Mouse (Mus musculus) lung, postnatal 0 days (tissue): ENCODE data around the gene Foxb1. TPM values are rescaled to one million over a fixed set of nuclear protein-coding genes. Genes with fewer than 3 reads are reported as not detected.
A peak's percentile ranks its signal among the peaks of the same experiment; 100 is the strongest.

ENCODE experiments used
- ATAC-seq: fragments of 200-750 bp; cut with Nextera tagmentation; 2 replicates; pipeline ENCODE4 v1.8.0; 2017; ENCODE audit warnings: moderate library complexity
- DNase-seq: peaks from one replicate; pipeline ENCODE4 v3.0.0-alpha.2; 2016; ENCODE audit warnings: low spot score
- H3K27ac ChIP-seq: fragments of 300-500 bp; sonication (generic); 2 replicates; pipeline ENCODE4 v1.5.1; 2014; ENCODE audit warnings: antibody characterized with exemption, mild to moderate bottlenecking, low read length, mixed read lengths
- H3K27me3 ChIP-seq: fragments of 300-500 bp; sonication (generic); replicated peaks from 2 replicates; pipeline ENCODE4 v1.6.1; 2014; ENCODE audit warnings: low read length, mixed read lengths; ENCODE audit not compliant: insufficient read depth
- H3K36me3 ChIP-seq: fragments of 300-500 bp; sonication (generic); 2 replicates; pipeline ENCODE4 v1.6.1; 2014; ENCODE audit warnings: low read length, mixed read lengths; ENCODE audit not compliant: insufficient read depth
- H3K4me1 ChIP-seq: fragments of 300-500 bp; sonication (generic); 2 replicates; pipeline ENCODE4 v1.6.1; 2014; ENCODE audit warnings: antibody characterized with exemption, low read depth, low read length, mixed read lengths; ENCODE audit not compliant: insufficient read depth
- H3K4me2 ChIP-seq: fragments of 300-500 bp; sonication (generic); replicated peaks from 2 replicates; pipeline ENCODE4 v1.6.1; 2014; ENCODE audit warnings: low read depth, mild to moderate bottlenecking, low read length, moderate library complexity, mixed read lengths
- H3K4me3 ChIP-seq: fragments of 300-500 bp; sonication (generic); 2 replicates; pipeline ENCODE4 v1.5.1; 2014; ENCODE audit warnings: low read depth, low read length
- H3K9ac ChIP-seq: fragments of 300-500 bp; sonication (generic); replicated peaks from 2 replicates; pipeline ENCODE4 v1.6.1; 2014; ENCODE audit warnings: low read depth, mild to moderate bottlenecking
- H3K9me3 ChIP-seq: fragments of 300-500 bp; sonication (generic); 2 replicates; pipeline ENCODE4 v1.6.1; 2016; ENCODE audit warnings: low read length, mixed read lengths
- CTCF ChIP-seq: IDR thresholded peaks from 2 replicates; pipeline ENCODE4 v1.5.1; 2016; ENCODE audit warnings: antibody characterized with exemption, mild to moderate bottlenecking
- EP300 ChIP-seq: IDR thresholded peaks from 2 replicates; pipeline ENCODE4 v1.6.1; 2016; ENCODE audit warnings: antibody characterized with exemption, mild to moderate bottlenecking, control low read depth
- WGBS: fragments of 180-500 bp; shearing (Covaris S2); extraction: QIAGEN DNeasy Blood & Tissue Kit; methylation state at CpG from one replicate; pipeline ENCODE4 v1.1.7; 2014; 5-methylcytosine and 5-hydroxymethylcytosine counted together
- polyA plus RNA-seq: library from polyadenylated mRNA; unstranded; fragments of >200 nt; fragmentation: Nextera tagmentation; extraction: Ambion mirVana; gene quantifications from 2 replicates; pipeline ENCODE4 v1.2.1, GENCODE M21; 2015

Foxb1 gene
- polyA plus RNA-seq, 1 experiment from 2014 or later: not detected

DNA sequence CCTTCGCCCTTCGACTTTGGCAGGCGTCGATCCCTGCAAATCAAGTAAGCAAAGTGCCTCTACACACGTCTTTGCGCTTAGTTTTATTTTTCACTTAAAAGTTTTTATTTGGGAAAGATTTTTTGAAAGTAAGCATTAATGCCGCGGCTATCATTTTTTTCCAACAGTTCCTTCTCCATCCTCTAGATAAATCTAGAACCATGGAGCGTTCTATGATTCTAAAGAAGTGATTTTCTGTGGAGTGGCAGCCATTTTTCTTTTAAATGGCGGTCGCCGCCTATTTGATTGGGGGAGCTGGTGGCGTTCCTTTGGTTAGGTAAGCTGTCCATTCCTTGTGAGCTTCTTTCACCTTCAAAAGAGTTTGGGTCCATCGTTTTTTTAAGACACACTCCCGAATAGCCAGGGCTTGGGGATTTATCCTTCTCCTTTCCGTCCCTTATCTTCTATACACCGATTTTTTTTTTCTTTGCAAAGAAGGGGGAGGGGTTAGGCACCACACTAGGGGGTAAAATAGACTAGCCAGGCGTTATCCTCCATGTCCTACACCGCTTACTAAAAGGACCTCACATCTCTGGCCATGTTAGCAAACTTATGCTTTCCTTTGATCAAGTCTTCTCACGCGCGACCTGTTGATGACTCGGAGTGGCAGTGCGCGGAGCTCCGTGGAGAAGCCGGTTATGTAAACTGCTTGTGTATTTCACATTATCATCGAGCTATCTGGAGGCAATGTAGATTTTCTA is 7.6 kb upstream of the Foxb1 start:
- H3K9ac ChIP-seq: no peak overlapping the region
- no peaks in the 10 kb centered on the region; the same call in 1 of the 2 replicates for H3K4me1 ChIP-seq
- no peak for TF ChIP-seq EP300
- no peak for TF ChIP-seq CTCF
- no peak overlapping the region for H3K4me2 ChIP-seq
- H3K27ac ChIP-seq: no peak overlapping the region
- H3K4me3 ChIP-seq: no peak overlapping the region
- no peaks in the 10 kb centered on the region for H3K36me3 ChIP-seq
- ATAC-seq (no peak), DNase-seq (no peak)
- WGBS: 3% methylated on average over 28 of the region's 28 CpGs
- H3K9me3 ChIP-seq: no peaks in the 10 kb centered on the region
- peaks cover 88% of the 10 kb centered on the region for H3K27me3 ChIP-seq

DNA sequence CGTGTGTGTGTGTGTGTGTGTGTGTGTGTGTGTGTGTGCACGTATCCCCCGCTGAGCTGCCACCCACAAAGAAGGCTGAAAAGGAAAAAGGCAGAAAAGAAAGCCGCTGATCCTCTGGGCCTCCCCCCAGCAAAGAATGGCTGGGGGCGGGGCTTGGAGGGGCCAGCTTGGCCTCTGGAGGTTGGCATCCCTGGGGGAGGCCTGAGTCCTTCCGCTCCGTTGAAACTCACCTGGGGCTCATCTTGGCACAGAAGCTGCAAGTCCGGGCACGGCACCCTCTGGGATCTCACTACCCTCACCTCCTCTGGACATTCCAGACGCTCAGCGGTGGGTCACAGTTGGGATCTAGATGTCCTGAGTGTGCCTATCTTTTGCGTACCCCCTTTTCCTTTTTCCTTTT is 6.7 kb upstream of the Foxb1 start:
- H3K36me3 ChIP-seq: no peaks in the 10 kb centered on the region
- DNase-seq: no peak

DNA sequence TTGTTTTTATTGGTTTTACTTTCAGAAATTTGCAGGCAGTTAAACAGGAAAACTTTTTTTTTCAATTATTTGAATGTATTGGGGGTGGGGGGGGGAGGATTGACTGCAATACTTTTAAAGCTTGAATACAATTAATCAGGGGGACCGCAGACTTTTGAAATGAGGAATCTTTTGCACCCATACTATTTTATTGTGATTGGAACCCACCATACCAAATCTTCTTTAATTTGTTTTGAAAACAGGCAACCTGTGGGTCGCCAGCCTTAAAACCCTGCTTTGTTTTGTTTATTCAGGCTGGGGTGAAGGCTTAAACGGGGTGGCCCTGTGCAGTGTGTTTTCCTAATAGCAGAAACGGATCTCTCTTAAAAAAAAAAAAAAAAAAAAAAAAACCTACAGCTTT is 6.2 kb upstream of the Foxb1 start:
- ATAC-seq (no peak), DNase-seq (no peak)
- no peaks in the 10 kb centered on the region for H3K9me3 ChIP-seq

More for the DNA sequence above, 6.7 kb upstream of the Foxb1 start:
- TF ChIP-seq EP300 (no peak), CTCF (no peak)
- Histone ChIP-seq H3K27me3 (peaks cover 94% of the 10 kb centered on the region), H3K9ac (no peak overlapping the region), H3K4me2 (no peak overlapping the region), H3K4me1 (no peaks in the 10 kb centered on the region; the same call in 1 of the 2 replicates), H3K4me3 (no peak overlapping the region), H3K9me3 (no peaks in the 10 kb centered on the region), H3K27ac (no peak overlapping the region)
- ATAC-seq: no peak
- 0% methylated on average over 9 of the region's 12 CpGs for WGBS

DNA sequence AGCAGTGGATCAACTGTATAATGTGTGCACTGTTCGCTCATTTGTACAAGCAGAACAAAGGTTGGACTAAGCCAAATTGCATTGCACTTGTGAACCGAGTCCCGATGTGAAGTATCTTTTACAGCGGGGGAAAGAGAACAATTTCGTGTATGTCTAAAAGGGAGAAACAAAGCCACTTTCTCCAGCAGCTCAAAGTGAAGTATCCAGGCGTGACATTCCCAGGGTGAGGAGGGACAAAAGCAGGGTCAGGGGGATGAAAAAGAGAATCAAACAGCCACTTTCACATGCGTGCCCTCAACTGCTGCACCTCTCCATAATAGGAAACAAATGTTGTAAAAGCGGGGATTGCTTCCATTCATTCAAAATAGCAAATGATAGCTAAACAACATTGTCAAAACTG is 5.6 kb upstream of the Foxb1 start:
- no peak for ATAC-seq
- Histone ChIP-seq H3K9ac (no peak overlapping the region), H3K4me3 (no peak overlapping the region), H3K36me3 (no peaks in the 10 kb centered on the region), H3K27ac (no peak overlapping the region), H3K27me3 (peaks cover 94% of the 10 kb centered on the region), H3K4me1 (no peaks in the 10 kb centered on the region; the same call in 1 of the 2 replicates), H3K9me3 (no peaks in the 10 kb centered on the region), H3K4me2 (no peak overlapping the region)
- TF ChIP-seq EP300 (no peak), CTCF (no peak)
- no peak for DNase-seq
- WGBS: 2% methylated on average over 8 of the region's 8 CpGs

More for the DNA sequence above, 6.2 kb upstream of the Foxb1 start:
- H3K4me2 ChIP-seq: no peak overlapping the region
- H3K27ac ChIP-seq: no peak overlapping the region
- H3K9ac ChIP-seq: no peak overlapping the region
- 3% methylated on average over 4 of the region's 4 CpGs for whole genome bisulfite sequencing
- TF ChIP-seq CTCF (no peak), EP300 (no peak)
- no peaks in the 10 kb centered on the region for H3K36me3 ChIP-seq
- H3K4me3 ChIP-seq: no peak overlapping the region
- no peaks in the 10 kb centered on the region; the same call in 1 of the 2 replicates for H3K4me1 ChIP-seq
- H3K27me3 ChIP-seq: peaks cover 94% of the 10 kb centered on the region

DNA sequence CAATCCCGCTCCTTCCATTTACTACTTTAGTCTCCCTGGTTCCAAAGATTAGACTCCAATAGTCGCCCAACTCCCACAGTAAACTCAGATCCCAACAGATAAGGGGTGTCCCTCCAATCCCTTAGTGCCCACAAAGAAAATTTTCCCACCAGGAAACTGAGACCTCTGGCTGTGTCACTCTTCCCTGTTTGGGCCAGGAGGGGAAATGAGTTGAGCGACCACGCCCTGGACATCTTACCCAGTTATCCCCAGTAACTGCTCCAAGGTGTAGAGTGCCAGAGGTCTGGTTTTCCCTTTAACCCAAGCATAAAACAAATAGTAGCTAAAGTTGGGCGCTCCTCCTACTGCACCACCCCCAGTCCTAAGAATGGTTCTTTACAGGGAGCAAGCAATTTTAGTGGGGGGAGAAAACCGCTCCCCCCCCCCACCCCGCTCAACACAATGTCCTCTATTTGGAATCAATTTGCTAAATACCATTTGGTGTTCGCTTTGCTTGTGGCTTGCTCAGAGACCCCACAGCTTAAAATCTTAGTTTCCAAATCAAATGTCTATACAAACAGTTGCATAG is 4.8 kb upstream of the Foxb1 start:
- no peaks in the 10 kb centered on the region for H3K36me3 ChIP-seq
- H3K4me1 ChIP-seq: no peaks in the 10 kb centered on the region; the same call in 1 of the 2 replicates
- no peaks in the 10 kb centered on the region for H3K9me3 ChIP-seq
- no peak overlapping the region for H3K9ac ChIP-seq
- TF ChIP-seq CTCF (no peak), EP300 (no peak)
- DNase-seq (no peak), ATAC-seq (no peak)
- 3% methylated on average over 8 of the region's 8 CpGs for WGBS
- peaks cover 95% of the 10 kb centered on the region for H3K27me3 ChIP-seq
- no peak overlapping the region for H3K4me3 ChIP-seq
- no peak overlapping the region for H3K27ac ChIP-seq
- H3K4me2 ChIP-seq: no peak overlapping the region

DNA sequence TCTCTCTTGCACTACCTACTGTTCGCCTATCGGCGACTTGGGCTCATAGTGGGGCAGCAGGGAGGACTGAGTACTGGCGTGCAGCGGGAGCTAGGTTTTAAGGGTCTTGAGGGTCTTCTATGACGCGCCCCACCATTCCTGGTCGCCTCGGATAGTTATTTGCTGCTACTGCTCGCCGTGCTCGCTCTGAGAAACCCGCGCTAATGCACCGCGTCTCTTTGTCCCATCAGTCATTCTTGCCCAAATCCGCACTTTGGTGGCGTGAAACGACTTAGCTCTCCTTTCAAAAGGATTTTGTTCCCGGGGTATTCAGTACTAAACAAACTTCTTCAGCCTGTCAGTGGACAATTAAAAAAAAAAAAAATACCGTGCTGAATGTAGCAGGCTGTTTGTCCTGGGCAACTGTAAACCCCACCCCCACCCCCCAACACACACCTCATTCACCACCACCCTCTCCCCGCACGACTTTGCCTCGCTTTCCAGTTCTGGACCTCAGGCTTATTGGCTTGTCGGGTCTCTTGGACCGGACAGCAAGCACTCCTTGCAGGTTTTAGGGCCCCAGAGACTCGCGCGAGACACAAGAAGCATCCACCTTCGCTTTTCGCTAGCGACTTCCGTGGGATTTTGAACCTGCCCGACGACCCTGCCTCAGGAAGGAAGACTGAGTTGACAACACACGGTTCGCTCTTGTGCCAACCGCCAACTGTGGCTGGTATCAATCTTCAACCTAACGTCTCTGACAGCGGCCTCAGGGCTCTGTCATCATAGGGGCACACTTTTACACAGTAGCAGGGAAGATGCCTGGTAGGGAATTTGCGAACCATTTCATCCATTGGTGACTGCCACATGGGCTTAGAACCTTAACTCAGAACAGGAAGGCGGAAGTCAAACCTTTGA is 4.1 kb upstream of the Foxb1 start:
- no peak overlapping the region for H3K9ac ChIP-seq
- no peak overlapping the region for H3K27ac ChIP-seq
- H3K4me3 ChIP-seq: peak overlapping the region; percentile 1; the same call in 1 of the 2 replicates
- no peaks in the 10 kb centered on the region; the same call in 1 of the 2 replicates for H3K4me1 ChIP-seq
- TF ChIP-seq CTCF (no peak), EP300 (no peak)
- no peak for ATAC-seq
- WGBS: 2% methylated on average over 42 of the region's 42 CpGs
- H3K36me3 ChIP-seq: no peaks in the 10 kb centered on the region
- no peak overlapping the region for H3K4me2 ChIP-seq
- no peaks in the 10 kb centered on the region for H3K9me3 ChIP-seq
- H3K27me3 ChIP-seq: peaks cover 95% of the 10 kb centered on the region
- DNase-seq: no peak
